Mouse (Mus musculus) spleen, adult 2 months (tissue): ENCODE data around the gene Rhcg.

Source experiments
- CTCF ChIP-seq: fragments of 200-500 bp; IDR thresholded peaks from 2 replicates; pipeline ENCODE4 v1.5.1; 2011; ENCODE audit warnings: mild to moderate bottlenecking, inconsistent platforms; ENCODE audit not compliant: insufficient read depth, insufficient read length, insufficient replicate concordance; ENCODE audit errors: extremely low read depth
- POLR2A ChIP-seq: fragments of 200-500 bp; IDR thresholded peaks from 2 replicates; pipeline ENCODE4 v1.6.1; 2011; ENCODE audit warnings: low read depth, low read length, inconsistent platforms

GRCm38 (mm10) chr7:79600122-79600521 lies 17.3 kb downstream of the Rhcg start:
- TF ChIP-seq CTCF (no peak), POLR2A (no peak)
